Mouse (Mus musculus) midbrain, embryonic 12.5 days (tissue): Measurements from ENCODE around the gene Klhl32. TPM values are rescaled to one million over a fixed set of nuclear protein-coding genes. Genes with fewer than 3 reads are reported as not detected.
A peak's percentile ranks its signal among the peaks of the same experiment; 100 is the strongest.

ENCODE experiments used
- ATAC-seq: fragments of 200-750 bp; cut with Nextera tagmentation; 2 replicates; pipeline ENCODE4 v1.8.0; 2017; ENCODE audit warnings: low read depth, moderate TSS enrichment, moderate library complexity; ENCODE audit not compliant: low FRiP score
- H3K27ac ChIP-seq: fragments of 300-500 bp; sonication (generic); replicated peaks from 2 replicates; pipeline ENCODE4 v1.5.1; 2016; ENCODE audit warnings: mild to moderate bottlenecking
- H3K27me3 ChIP-seq: fragments of 300-500 bp; sonication (generic); 2 replicates; pipeline ENCODE4 v1.6.1; 2016; ENCODE audit warnings: mild to moderate bottlenecking
- H3K36me3 ChIP-seq: fragments of 300-500 bp; sonication (generic); 2 replicates; pipeline ENCODE4 v1.6.1; 2016
- H3K4me1 ChIP-seq: fragments of 300-500 bp; sonication (generic); 2 replicates; pipeline ENCODE4 v1.6.1; 2016
- H3K4me2 ChIP-seq: fragments of 300-500 bp; sonication (generic); replicated peaks from 2 replicates; pipeline ENCODE4 v1.6.1; 2016; ENCODE audit warnings: mild to moderate bottlenecking, moderate library complexity
- H3K4me3 ChIP-seq: fragments of 300-500 bp; sonication (generic); 2 replicates; pipeline ENCODE4 v1.5.1; 2016; ENCODE audit warnings: mild to moderate bottlenecking
- H3K9ac ChIP-seq: fragments of 300-500 bp; sonication (generic); replicated peaks from 2 replicates; pipeline ENCODE4 v1.6.1; 2016; ENCODE audit warnings: mild to moderate bottlenecking, moderate library complexity
- H3K9me3 ChIP-seq: fragments of 300-500 bp; sonication (generic); 2 replicates; pipeline ENCODE4 v1.6.1; 2016; ENCODE audit warnings: mild to moderate bottlenecking
- WGBS: fragments of 180-500 bp; shearing (Covaris S2); methylation state at CpG from one replicate; pipeline ENCODE4 v1.1.7; 2016; 5-methylcytosine and 5-hydroxymethylcytosine counted together
- polyA plus RNA-seq: library from polyadenylated mRNA; unstranded; fragments of >200 nt; fragmentation: Nextera tagmentation; extraction: Ambion mirVana; gene quantifications from 2 replicates; pipeline ENCODE4 v1.2.1, GENCODE M21; 2016

Klhl32 gene
- polyA plus RNA-seq, 1 experiment from 2014 or later, result 10.9 TPM

GRCm38 (mm10) chr4:24792416-24792981 is 58.4 kb downstream of the Klhl32 start:
- H3K9ac ChIP-seq, result no peak overlapping the region
- no peaks in the 10 kb centered on the region for H3K27me3 ChIP-seq
- H3K9me3 ChIP-seq, result no peaks in the 10 kb centered on the region
- peak overlapping the region; percentile 15; the same call in 1 of the 2 replicates for H3K4me3 ChIP-seq
- peaks cover 12% of the 10 kb centered on the region for H3K4me1 ChIP-seq
- H3K36me3 ChIP-seq, result no peaks in the 10 kb centered on the region
- no peak overlapping the region for H3K27ac ChIP-seq
- ATAC-seq, result peak; percentile 48; the same call in 1 of the 2 replicates
- 19% methylated on average over 16 of the region's 16 CpGs for WGBS
- peak overlapping the region; percentile 36 for H3K4me2 ChIP-seq

- WGBS, result 80% methylated on average over 1 of the region's 1 CpGs
- H3K9me3 ChIP-seq, result no peaks in the 10 kb centered on the region
- no peak overlapping the region for H3K4me3 ChIP-seq
- H3K4me2 ChIP-seq, result no peak overlapping the region
- ATAC-seq, result no peak
- H3K36me3 ChIP-seq, result no peaks in the 10 kb centered on the region
- peaks cover 12% of the 10 kb centered on the region for H3K4me1 ChIP-seq
- no peak overlapping the region for H3K9ac ChIP-seq
- no peak overlapping the region for H3K27ac ChIP-seq
- H3K27me3 ChIP-seq, result no peaks in the 10 kb centered on the region
These were observed 61.6 kb downstream of the Klhl32 start for GRCm38 (mm10) chr4:24789331-24789730.

- no peaks in the 10 kb centered on the region for H3K9me3 ChIP-seq
- no peaks in the 10 kb centered on the region for H3K4me1 ChIP-seq
- no peak overlapping the region for H3K4me2 ChIP-seq
- no peaks in the 10 kb centered on the region for H3K36me3 ChIP-seq
- no peaks in the 10 kb centered on the region for H3K27me3 ChIP-seq
- H3K9ac ChIP-seq, result no peak overlapping the region
- no peak overlapping the region for H3K4me3 ChIP-seq
- no peak for ATAC-seq
- 68% methylated on average over 7 of the region's 7 CpGs for WGBS
- no peak overlapping the region for H3K27ac ChIP-seq
These were observed 65.0 kb downstream of the Klhl32 start for GRCm38 (mm10) chr4:24785757-24786532.

- Histone ChIP-seq H3K27ac (no peak overlapping the region), H3K9ac (no peak overlapping the region), H3K4me3 (no peak overlapping the region), H3K9me3 (no peaks in the 10 kb centered on the region), H3K36me3 (no peaks in the 10 kb centered on the region), H3K27me3 (no peaks in the 10 kb centered on the region), H3K4me1 (no peaks in the 10 kb centered on the region), H3K4me2 (no peak overlapping the region)
- WGBS, result 83% methylated on average over 2 of the region's 2 CpGs
- no peak for ATAC-seq
These were observed 85.0 kb downstream of the Klhl32 start for GRCm38 (mm10) chr4:24765919-24766318.

GRCm38 (mm10) chr4:24765469-24765868 is 85.5 kb downstream of the Klhl32 start:
- ATAC-seq, result peak; percentile 38; the same call in 1 of the 2 replicates
- no peak overlapping the region for H3K9ac ChIP-seq
- 64% methylated on average over 3 of the region's 3 CpGs for WGBS

GRCm38 (mm10) chr4:24764558-24764957 is 86.4 kb downstream of the Klhl32 start:
- 80% methylated on average over 2 of the region's 2 CpGs for WGBS
- Histone ChIP-seq H3K4me2 (no peak overlapping the region), H3K9ac (no peak overlapping the region), H3K36me3 (no peaks in the 10 kb centered on the region), H3K4me1 (no peaks in the 10 kb centered on the region), H3K27me3 (no peaks in the 10 kb centered on the region), H3K27ac (no peak overlapping the region), H3K4me3 (no peak overlapping the region), H3K9me3 (no peaks in the 10 kb centered on the region)
- no peak for ATAC-seq

More at GRCm38 (mm10) chr4:24765469-24765868, 85.5 kb downstream of the Klhl32 start:
- Histone ChIP-seq H3K27me3 (no peaks in the 10 kb centered on the region), H3K36me3 (no peaks in the 10 kb centered on the region), H3K4me2 (no peak overlapping the region), H3K27ac (no peak overlapping the region), H3K9me3 (no peaks in the 10 kb centered on the region), H3K4me3 (no peak overlapping the region), H3K4me1 (no peaks in the 10 kb centered on the region)

- Histone ChIP-seq H3K27me3 (no peaks in the 10 kb centered on the region), H3K27ac (no peak overlapping the region), H3K4me3 (no peak overlapping the region), H3K4me1 (no peaks in the 10 kb centered on the region), H3K36me3 (no peaks in the 10 kb centered on the region), H3K9me3 (no peaks in the 10 kb centered on the region), H3K9ac (no peak overlapping the region), H3K4me2 (no peak overlapping the region)
- ATAC-seq, result no peak
- 86% methylated on average over 4 of the region's 4 CpGs for WGBS
These were observed 87.5 kb downstream of the Klhl32 start for GRCm38 (mm10) chr4:24763451-24763850.

GRCm38 (mm10) chr4:24758954-24759353 is 92.0 kb downstream of the Klhl32 start:
- Histone ChIP-seq H3K4me3 (no peak overlapping the region), H3K4me1 (no peaks in the 10 kb centered on the region), H3K4me2 (no peak overlapping the region), H3K9ac (no peak overlapping the region), H3K9me3 (no peaks in the 10 kb centered on the region), H3K36me3 (no peaks in the 10 kb centered on the region), H3K27ac (no peak overlapping the region), H3K27me3 (no peaks in the 10 kb centered on the region)
- no peak for ATAC-seq
- WGBS, result 94% methylated on average over 1 of the region's 1 CpGs

GRCm38 (mm10) chr4:24752517-24753208 is 98.3 kb downstream of the Klhl32 start:
- Histone ChIP-seq H3K9me3 (no peaks in the 10 kb centered on the region), H3K9ac (no peak overlapping the region), H3K36me3 (no peaks in the 10 kb centered on the region), H3K27ac (no peak overlapping the region), H3K4me1 (no peaks in the 10 kb centered on the region), H3K27me3 (no peaks in the 10 kb centered on the region), H3K4me2 (no peak overlapping the region), H3K4me3 (no peak overlapping the region)
- no peak for ATAC-seq
- WGBS, result 86% methylated on average over 8 of the region's 8 CpGs

- Histone ChIP-seq H3K4me3 (no peak overlapping the region), H3K4me2 (no peak overlapping the region), H3K4me1 (no peaks in the 10 kb centered on the region), H3K27ac (no peak overlapping the region), H3K36me3 (no peaks in the 10 kb centered on the region), H3K9me3 (no peaks in the 10 kb centered on the region), H3K27me3 (no peaks in the 10 kb centered on the region), H3K9ac (no peak overlapping the region)
- ATAC-seq, result no peak
- WGBS, result 88% methylated on average over 6 of the region's 6 CpGs
These were observed 113.8 kb downstream of the Klhl32 start for GRCm38 (mm10) chr4:24737080-24737479.

- Histone ChIP-seq H3K27ac (no peak overlapping the region), H3K9me3 (no peaks in the 10 kb centered on the region), H3K36me3 (no peaks in the 10 kb centered on the region), H3K4me3 (no peak overlapping the region), H3K27me3 (no peaks in the 10 kb centered on the region), H3K4me2 (no peak overlapping the region), H3K4me1 (no peaks in the 10 kb centered on the region), H3K9ac (no peak overlapping the region)
- ATAC-seq, result peak; percentile 72; the same call in 1 of the 2 replicates
- WGBS, result 37% methylated on average over 3 of the region's 3 CpGs
These were observed 130.1 kb downstream of the Klhl32 start for GRCm38 (mm10) chr4:24720834-24721233.

- ATAC-seq, result no peak
- 57% methylated on average over 4 of the region's 4 CpGs for WGBS
These were observed 135.4 kb downstream of the Klhl32 start for GRCm38 (mm10) chr4:24715559-24715958.

More at GRCm38 (mm10) chr4:24715559-24715958, 135.4 kb downstream of the Klhl32 start:
- Histone ChIP-seq H3K9ac (no peak overlapping the region), H3K4me3 (no peak overlapping the region), H3K4me1 (no peaks in the 10 kb centered on the region), H3K9me3 (no peaks in the 10 kb centered on the region), H3K4me2 (no peak overlapping the region), H3K27ac (no peak overlapping the region), H3K36me3 (no peaks in the 10 kb centered on the region), H3K27me3 (no peaks in the 10 kb centered on the region)
